Mouse (Mus musculus) hindbrain, embryonic 12.5 days (tissue): ENCODE data around the gene Tmppe. TPM values are rescaled to one million over a fixed set of nuclear protein-coding genes. Genes with fewer than 3 reads are reported as not detected.
"Not testable (repeated sequence)": the region's sequence is repeated elsewhere in the genome, so short reads cannot be mapped to it uniquely, and the experiment has no call there.

Experiments used
- ATAC-seq: fragments of 200-750 bp; cut with Nextera tagmentation; 2 replicates; pipeline ENCODE4 v1.8.0; 2017; ENCODE audit warnings: moderate TSS enrichment; ENCODE audit not compliant: low FRiP score
- H3K27ac ChIP-seq: fragments of 300-500 bp; sonication (generic); 2 replicates; pipeline ENCODE4 v1.5.1; 2016; ENCODE audit warnings: mild to moderate bottlenecking
- H3K27me3 ChIP-seq: fragments of 300-500 bp; sonication (generic); 2 replicates; pipeline ENCODE4 v1.6.1; 2016; ENCODE audit warnings: mild to moderate bottlenecking
- H3K36me3 ChIP-seq: fragments of 300-500 bp; sonication (generic); 2 replicates; pipeline ENCODE4 v1.6.1; 2016; ENCODE audit warnings: mild to moderate bottlenecking
- H3K4me1 ChIP-seq: fragments of 300-500 bp; sonication (generic); 2 replicates; pipeline ENCODE4 v1.6.1; 2016
- H3K4me2 ChIP-seq: fragments of 300-500 bp; sonication (generic); replicated peaks from 2 replicates; pipeline ENCODE4 v1.6.1; 2016; ENCODE audit warnings: mild to moderate bottlenecking
- H3K4me3 ChIP-seq: fragments of 300-500 bp; sonication (generic); 2 replicates; pipeline ENCODE4 v1.5.1; 2016; ENCODE audit warnings: mild to moderate bottlenecking
- H3K9ac ChIP-seq: fragments of 300-500 bp; sonication (generic); 2 replicates; pipeline ENCODE4 v1.6.1; 2016; ENCODE audit warnings: mild to moderate bottlenecking, moderate library complexity
- H3K9me3 ChIP-seq: fragments of 300-500 bp; sonication (generic); replicated peaks from 2 replicates; pipeline ENCODE4 v1.6.1; 2016; ENCODE audit warnings: mild to moderate bottlenecking
- WGBS: fragments of 180-500 bp; shearing (Covaris S2); methylation state at CpG from one replicate; pipeline ENCODE4 v1.1.7; 2016; 5-methylcytosine and 5-hydroxymethylcytosine counted together
- polyA plus RNA-seq: library from polyadenylated mRNA; unstranded; fragments of >200 nt; fragmentation: Nextera tagmentation; extraction: Ambion mirVana; gene quantifications from 2 replicates; pipeline ENCODE4 v1.2.1, GENCODE M21; 2016

The Tmppe gene
- 9.1 and 10.3 TPM in 2 replicates for polyA plus RNA-seq

- peak within 1 kb of the TSS; percentile 69 for H3K4me3 ChIP-seq
- under 1% methylated on average over 72 of the region's 73 CpGs for WGBS
- 0 out of 2 replicates have a peak, but pooled peaks cover 6% of the 10 kb centered on the region for H3K9me3 ChIP-seq
- H3K36me3 ChIP-seq, result peaks cover 19% of the 10 kb centered on the region
- H3K9ac ChIP-seq, result peak within 1 kb of the TSS; percentile 78
- no peaks in the 10 kb centered on the region for H3K27me3 ChIP-seq
- peak; percentile 99 for ATAC-seq
- peaks cover 11% of the 10 kb centered on the region for H3K4me1 ChIP-seq
- peak within 1 kb of the TSS; percentile 74 for H3K4me2 ChIP-seq
- H3K27ac ChIP-seq, result peak within 1 kb of the TSS; percentile 84
These were observed at the start of gene Tmppe, which contains the start of gene Glb1 for GRCm38 (mm10) chr9:114400949-114401684. TSS of gene Tmppe (plus strand) at chr9:114401105. TSS of gene Glb1 (plus strand) at chr9:114401076.

- Histone ChIP-seq H3K4me2 (peak overlapping the region; percentile 85), H3K9me3 (no peaks in the 10 kb centered on the region), H3K27me3 (peaks cover 8% of the 10 kb centered on the region), H3K27ac (no peak overlapping the region), H3K36me3 (no peaks in the 10 kb centered on the region), H3K4me1 (peaks cover 6% of the 10 kb centered on the region; the same call in 1 of the 2 replicates), H3K9ac (peak overlapping the region; percentile 44), H3K4me3 (peak overlapping the region; percentile 48)
- peak; percentile 83 for ATAC-seq
- WGBS, result 2% methylated on average over 48 of the region's 48 CpGs
These were observed 33.0 kb upstream of the Tmppe start for GRCm38 (mm10) chr9:114367783-114368470.

- H3K4me3 ChIP-seq, result peak overlapping the region; percentile 48
- peaks cover 6% of the 10 kb centered on the region; the same call in 1 of the 2 replicates for H3K4me1 ChIP-seq
- ATAC-seq, result peak; percentile 43; the same call in 1 of the 2 replicates
- no peaks in the 10 kb centered on the region for H3K9me3 ChIP-seq
- no peak overlapping the region for H3K27ac ChIP-seq
- peak overlapping the region; percentile 44 for H3K9ac ChIP-seq
- peak overlapping the region; percentile 85 for H3K4me2 ChIP-seq
- WGBS, result 16% methylated on average over 12 of the region's 12 CpGs
- peaks cover 8% of the 10 kb centered on the region for H3K27me3 ChIP-seq
- no peaks in the 10 kb centered on the region for H3K36me3 ChIP-seq
These were observed 32.4 kb upstream of the Tmppe start for GRCm38 (mm10) chr9:114368471-114368858.

- not testable (repeated sequence) for ATAC-seq, H3K27me3 ChIP-seq, H3K9ac ChIP-seq, H3K9me3 ChIP-seq, H3K36me3 ChIP-seq, H3K4me2 ChIP-seq, H3K4me1 ChIP-seq, H3K4me3 ChIP-seq, H3K27ac ChIP-seq
- WGBS, result 63% methylated on average over 5 of the region's 5 CpGs
These were observed 31.5 kb upstream of the Tmppe start for GRCm38 (mm10) chr9:114369389-114369788.

GRCm38 (mm10) chr9:114371717-114372116 is 29.2 kb upstream of the Tmppe start:
- not testable (repeated sequence) for H3K36me3 ChIP-seq, H3K4me2 ChIP-seq, ATAC-seq, H3K27ac ChIP-seq, H3K9me3 ChIP-seq, H3K27me3 ChIP-seq, H3K9ac ChIP-seq, H3K4me1 ChIP-seq, H3K4me3 ChIP-seq
- WGBS, result 23% methylated on average over 5 of the region's 5 CpGs

GRCm38 (mm10) chr9:114375276-114375962 is 25.5 kb upstream of the Tmppe start:
- no peak overlapping the region for H3K27ac ChIP-seq
- no peaks in the 10 kb centered on the region for H3K27me3 ChIP-seq
- WGBS, result 93% methylated on average over 10 of the region's 10 CpGs
- no peak for ATAC-seq
- no peak overlapping the region for H3K4me2 ChIP-seq
- 0 out of 2 replicates have a peak, but pooled peaks cover 7% of the 10 kb centered on the region for H3K36me3 ChIP-seq
- H3K4me1 ChIP-seq, result no peaks in the 10 kb centered on the region
- no peak overlapping the region for H3K9ac ChIP-seq
- H3K9me3 ChIP-seq, result no peaks in the 10 kb centered on the region
- H3K4me3 ChIP-seq, result no peak overlapping the region

GRCm38 (mm10) chr9:114377168-114377567 is 23.7 kb upstream of the Tmppe start:
- ATAC-seq, result no peak
- Histone ChIP-seq H3K4me1 (no peaks in the 10 kb centered on the region), H3K36me3 (0 out of 2 replicates have a peak, but pooled peaks cover 7% of the 10 kb centered on the region), H3K4me3 (no peak overlapping the region), H3K9me3 (no peaks in the 10 kb centered on the region), H3K27ac (no peak overlapping the region), H3K9ac (no peak overlapping the region), H3K27me3 (no peaks in the 10 kb centered on the region), H3K4me2 (no peak overlapping the region)
- 97% methylated on average over 10 of the region's 10 CpGs for WGBS

- H3K9me3 ChIP-seq, result no peaks in the 10 kb centered on the region
- 0 out of 2 replicates have a peak, but pooled peaks cover 7% of the 10 kb centered on the region for H3K36me3 ChIP-seq
- no peaks in the 10 kb centered on the region for H3K4me1 ChIP-seq
- no peak overlapping the region for H3K4me2 ChIP-seq
- no peak overlapping the region for H3K9ac ChIP-seq
- no peak overlapping the region for H3K4me3 ChIP-seq
- no peak overlapping the region for H3K27ac ChIP-seq
- H3K27me3 ChIP-seq, result no peaks in the 10 kb centered on the region
- 84% methylated on average over 12 of the region's 12 CpGs for WGBS
- ATAC-seq, result no peak
These were observed 21.0 kb upstream of the Tmppe start for GRCm38 (mm10) chr9:114379871-114380270.

- 0 out of 2 replicates have a peak, but pooled peaks cover 7% of the 10 kb centered on the region for H3K36me3 ChIP-seq
- no peaks in the 10 kb centered on the region for H3K27me3 ChIP-seq
- peak; percentile 60; the same call in 1 of the 2 replicates for ATAC-seq
- no peak overlapping the region for H3K4me3 ChIP-seq
- H3K9me3 ChIP-seq, result no peaks in the 10 kb centered on the region
- 73% methylated on average over 17 of the region's 17 CpGs for WGBS
- no peak overlapping the region for H3K9ac ChIP-seq
- no peak overlapping the region for H3K4me2 ChIP-seq
- H3K27ac ChIP-seq, result no peak overlapping the region
- H3K4me1 ChIP-seq, result no peaks in the 10 kb centered on the region
These were observed 19.8 kb upstream of the Tmppe start for GRCm38 (mm10) chr9:114380881-114381733.

- Histone ChIP-seq H3K27ac (no peak overlapping the region), H3K27me3 (no peaks in the 10 kb centered on the region), H3K9ac (no peak overlapping the region), H3K4me2 (no peak overlapping the region), H3K9me3 (no peaks in the 10 kb centered on the region), H3K36me3 (0 out of 2 replicates have a peak, but pooled peaks cover 7% of the 10 kb centered on the region), H3K4me3 (no peak overlapping the region), H3K4me1 (no peaks in the 10 kb centered on the region)
- WGBS, result 89% methylated on average over 17 of the region's 17 CpGs
- no peak for ATAC-seq
These were observed 17.8 kb upstream of the Tmppe start for GRCm38 (mm10) chr9:114382936-114383710.

GRCm38 (mm10) chr9:114384691-114385090 is 16.2 kb upstream of the Tmppe start:
- Histone ChIP-seq H3K27me3 (no peaks in the 10 kb centered on the region), H3K4me2 (no peak overlapping the region), H3K9me3 (no peaks in the 10 kb centered on the region), H3K36me3 (0 out of 2 replicates have a peak, but pooled peaks cover 3% of the 10 kb centered on the region), H3K27ac (no peak overlapping the region), H3K4me1 (no peaks in the 10 kb centered on the region), H3K4me3 (no peak overlapping the region), H3K9ac (no peak overlapping the region)
- WGBS, result 88% methylated on average over 24 of the region's 24 CpGs
- ATAC-seq, result no peak
